Mouse (Mus musculus): ENCODE measurements around the gene Lrp5. TPM values are rescaled to one million over a fixed set of nuclear protein-coding genes. Genes with fewer than 3 reads are reported as not detected.

The Lrp5 gene
- polyA plus RNA-seq, 1 experiment from 2014 or later, result 2.6 TPM

DNA sequence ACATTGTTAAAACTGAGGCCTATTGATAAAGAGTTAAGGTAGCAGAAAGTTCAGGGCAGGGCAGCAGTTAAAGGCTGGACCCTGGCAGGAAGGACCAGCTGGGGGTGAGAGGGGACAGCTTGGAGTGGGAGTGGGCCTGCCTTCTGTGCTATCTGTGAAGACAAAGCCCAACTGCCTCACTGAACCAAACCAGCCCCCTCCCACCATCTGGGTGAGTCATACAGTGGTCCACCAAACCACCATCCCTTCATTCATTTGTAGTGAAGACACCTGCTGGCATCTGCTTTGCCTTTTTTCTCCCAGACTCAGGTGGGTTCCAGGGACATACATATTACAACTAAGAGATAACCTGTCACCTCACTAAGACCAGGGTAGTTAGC, 108.5 kb downstream of the Lrp5 start:
- no peak for DNase-seq (ENCODE audit: low spot score)
- H3K36me3 ChIP-seq (ENCODE audit: control insufficient read depth, insufficient read depth, low read length), result no peaks in the 10 kb centered on the region
- no peak overlapping the region for H3K9ac ChIP-seq (ENCODE audit: low read length)
- H3K9me3 ChIP-seq (ENCODE audit: control insufficient read depth, low read length), result no peaks in the 10 kb centered on the region
- no peak for ATAC-seq (ENCODE audit: low FRiP score, low TSS enrichment)
- no peak overlapping the region for H3K4me2 ChIP-seq (replicated peaks; ENCODE audit: low read depth)
- no peak overlapping the region for H3K4me3 ChIP-seq (ENCODE audit: low read depth, low read length)
- TF ChIP-seq CTCF (IDR thresholded peaks at IDR 0.05; ENCODE audit: low read depth), result no peak
- no peak for TF ChIP-seq EP300 (optimal IDR thresholded peaks at IDR 0.05)
- no peaks in the 10 kb centered on the region for H3K4me1 ChIP-seq (replicated peaks; ENCODE audit: control insufficient read depth, insufficient read depth)
- H3K27ac ChIP-seq (replicated peaks), result no peak overlapping the region
- no peaks in the 10 kb centered on the region for H3K27me3 ChIP-seq (ENCODE audit: control insufficient read depth, insufficient read depth, low read length)

DNA sequence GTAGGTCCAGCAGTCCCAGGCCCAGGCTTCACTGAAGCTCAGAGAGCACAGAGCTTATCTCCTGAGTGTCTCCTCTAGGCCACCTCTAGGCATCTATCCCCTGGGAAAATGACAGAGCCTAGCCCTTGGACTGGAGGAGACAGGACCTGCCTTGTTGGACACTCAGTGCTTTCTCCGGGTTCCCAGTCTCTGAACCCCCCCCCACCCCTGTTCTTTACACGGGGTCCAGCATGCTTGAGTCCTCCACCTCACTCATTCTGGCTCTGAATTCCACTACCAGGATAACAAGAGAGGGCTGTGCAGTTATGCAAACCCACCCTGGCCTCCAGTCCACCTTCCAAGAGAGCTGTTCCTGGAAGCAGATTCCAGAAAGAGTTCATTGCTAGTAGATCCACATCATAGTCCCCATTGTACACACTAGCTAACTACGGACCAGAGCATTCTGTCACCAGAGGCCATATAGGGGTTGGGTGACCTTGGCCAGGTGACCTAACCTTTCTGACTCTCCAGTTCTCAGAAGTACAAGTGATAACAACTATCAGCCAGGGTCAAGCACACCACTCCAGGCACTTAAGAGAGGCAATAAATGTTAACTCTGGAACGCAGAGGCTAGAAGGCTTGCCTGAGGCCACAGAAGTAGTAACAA, 109.0 kb downstream of the Lrp5 start:
- TF ChIP-seq CTCF (IDR thresholded peaks at IDR 0.05; ENCODE audit: low read depth) (no peak), EP300 (optimal IDR thresholded peaks at IDR 0.05) (no peak)
- Histone ChIP-seq H3K4me1 (replicated peaks; ENCODE audit: control insufficient read depth, insufficient read depth) (no peaks in the 10 kb centered on the region), H3K9me3 (ENCODE audit: control insufficient read depth, low read length) (no peaks in the 10 kb centered on the region), H3K4me2 (replicated peaks; ENCODE audit: low read depth) (no peak overlapping the region), H3K9ac (ENCODE audit: low read length) (no peak overlapping the region), H3K27ac (replicated peaks) (no peak overlapping the region; the same call in 1 of the 2 replicates), H3K4me3 (ENCODE audit: low read depth, low read length) (no peak overlapping the region), H3K27me3 (ENCODE audit: control insufficient read depth, insufficient read depth, low read length) (no peaks in the 10 kb centered on the region), H3K36me3 (ENCODE audit: control insufficient read depth, insufficient read depth, low read length) (no peaks in the 10 kb centered on the region)
- ATAC-seq (ENCODE audit: low FRiP score, low TSS enrichment) (no peak), DNase-seq (ENCODE audit: low spot score) (no peak)
- 72% methylated on average over 4 of the region's 4 CpGs for WGBS

DNA sequence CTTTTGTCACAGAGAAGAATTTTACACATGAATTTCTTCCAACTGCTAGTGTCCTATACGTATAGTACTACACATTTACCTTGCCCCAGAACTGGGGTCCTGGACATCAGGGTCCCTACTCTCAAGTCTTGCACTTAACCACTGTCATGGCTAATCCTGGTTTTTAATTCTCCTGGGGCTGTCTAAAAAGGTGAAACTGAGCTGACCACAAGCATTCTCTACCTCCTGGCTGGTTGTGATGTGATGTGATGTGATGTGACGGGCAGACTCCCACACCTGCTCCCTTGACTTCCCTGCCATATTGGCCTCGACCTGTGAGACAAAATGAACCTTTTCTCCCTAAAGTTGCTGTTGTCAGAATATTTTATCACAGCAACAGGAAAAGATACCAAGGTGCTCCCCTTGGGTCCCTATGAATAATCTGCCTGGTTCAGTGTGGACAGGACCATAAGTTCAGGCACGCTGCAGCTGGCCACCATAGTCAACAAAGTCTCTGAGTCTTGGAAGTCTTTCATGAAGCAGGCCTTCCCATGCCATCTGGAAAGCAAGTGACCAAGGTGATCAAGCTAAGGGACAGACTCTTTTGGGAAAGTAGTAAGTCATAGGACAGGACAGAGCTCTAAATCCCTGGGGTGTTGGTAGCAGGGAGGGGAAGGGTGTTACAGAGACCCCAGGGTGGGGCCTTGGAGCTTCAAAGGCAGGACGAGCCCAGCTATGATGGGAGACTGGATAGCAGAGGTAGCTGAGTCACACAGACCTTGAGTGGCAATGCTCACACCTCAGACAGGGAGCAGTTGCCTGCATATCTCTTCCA, 109.7 kb downstream of the Lrp5 start:
- Histone ChIP-seq H3K36me3 (ENCODE audit: control insufficient read depth, insufficient read depth, low read length) (no peaks in the 10 kb centered on the region), H3K4me2 (replicated peaks; ENCODE audit: low read depth) (peak overlapping the region; percentile 45), H3K9me3 (ENCODE audit: control insufficient read depth, low read length) (no peaks in the 10 kb centered on the region), H3K27me3 (ENCODE audit: control insufficient read depth, insufficient read depth, low read length) (no peaks in the 10 kb centered on the region), H3K27ac (replicated peaks) (peak overlapping the region; percentile 96; the same call in 1 of the 2 replicates), H3K9ac (ENCODE audit: low read length) (no peak overlapping the region), H3K4me3 (ENCODE audit: low read depth, low read length) (peak overlapping the region; percentile 8; the same call in 1 of the 2 replicates), H3K4me1 (replicated peaks; ENCODE audit: control insufficient read depth, insufficient read depth) (no peaks in the 10 kb centered on the region)
- WGBS, result 64% methylated on average over 5 of the region's 5 CpGs
- ATAC-seq (ENCODE audit: low FRiP score, low TSS enrichment), result no peak
- DNase-seq (ENCODE audit: low spot score), result no peak
- TF ChIP-seq CTCF (IDR thresholded peaks at IDR 0.05; ENCODE audit: low read depth), result no peak
- no peak for TF ChIP-seq EP300 (optimal IDR thresholded peaks at IDR 0.05)

DNA sequence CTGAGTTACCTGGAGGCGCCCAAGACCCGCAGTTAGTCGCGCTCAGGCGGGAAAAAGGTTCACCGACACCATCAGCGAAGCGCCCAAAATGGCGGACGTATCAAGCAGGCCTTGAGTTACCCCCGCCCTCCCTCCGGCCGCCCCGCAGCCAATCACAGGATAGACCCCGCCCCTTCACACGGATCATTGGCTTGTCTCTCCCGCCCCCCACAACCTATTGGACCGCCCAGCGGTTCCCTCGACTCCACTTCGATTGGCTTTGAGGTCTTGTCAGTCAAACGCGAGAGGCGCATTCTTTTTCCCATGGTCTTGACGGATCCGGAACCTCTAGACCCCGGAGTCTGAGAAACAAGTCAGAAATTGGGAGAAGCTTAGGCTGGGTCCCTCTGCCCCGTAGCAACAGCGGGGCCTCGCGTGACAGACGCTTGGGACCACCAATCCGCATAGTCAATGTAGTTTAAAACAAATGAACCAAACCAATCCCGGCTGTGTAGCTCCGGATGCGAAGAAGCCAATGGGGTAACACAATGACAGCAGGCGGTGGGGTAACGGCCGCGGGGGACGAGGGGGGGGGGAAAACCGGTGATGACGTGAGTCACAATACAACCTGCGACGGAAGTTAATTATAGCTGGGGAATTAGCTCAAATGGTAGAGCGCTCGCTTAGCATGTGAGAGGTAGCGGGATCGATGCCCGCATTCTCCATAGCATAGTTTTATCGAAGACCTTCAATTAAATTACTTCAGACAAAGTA, 110.6 kb downstream of the Lrp5 start, which contains the start of gene Ppp6r3:
Gene Ppp6r3 (minus strand): TSS at position 118 of the 753 bp plus-strand sequence.
- TF ChIP-seq EP300 (optimal IDR thresholded peaks at IDR 0.05), result no peak
- TF ChIP-seq CTCF (IDR thresholded peaks at IDR 0.05; ENCODE audit: low read depth), result 0 out of 2 replicates have a peak, but pooled peaks have one; percentile 4
- H3K4me2 ChIP-seq (replicated peaks; ENCODE audit: low read depth), result peak within 1 kb of the TSS; percentile 81
- ATAC-seq (ENCODE audit: low FRiP score, low TSS enrichment) (peak; percentile 97), DNase-seq (ENCODE audit: low spot score) (peak; percentile 99)
- H3K27me3 ChIP-seq (ENCODE audit: control insufficient read depth, insufficient read depth, low read length), result no peaks in the 10 kb centered on the region
- H3K9me3 ChIP-seq (ENCODE audit: control insufficient read depth, low read length), result no peaks in the 10 kb centered on the region
- 1% methylated on average over 48 of the region's 51 CpGs for WGBS
- peak within 1 kb of the TSS; percentile 94 for H3K4me3 ChIP-seq (ENCODE audit: low read depth, low read length)
- H3K9ac ChIP-seq (ENCODE audit: low read length), result peak within 1 kb of the TSS; percentile 94
- peak within 1 kb of the TSS; percentile 96 for H3K27ac ChIP-seq (replicated peaks)
- no peaks in the 10 kb centered on the region for H3K4me1 ChIP-seq (replicated peaks; ENCODE audit: control insufficient read depth, insufficient read depth)
- no peaks in the 10 kb centered on the region for H3K36me3 ChIP-seq (ENCODE audit: control insufficient read depth, insufficient read depth, low read length)

DNA sequence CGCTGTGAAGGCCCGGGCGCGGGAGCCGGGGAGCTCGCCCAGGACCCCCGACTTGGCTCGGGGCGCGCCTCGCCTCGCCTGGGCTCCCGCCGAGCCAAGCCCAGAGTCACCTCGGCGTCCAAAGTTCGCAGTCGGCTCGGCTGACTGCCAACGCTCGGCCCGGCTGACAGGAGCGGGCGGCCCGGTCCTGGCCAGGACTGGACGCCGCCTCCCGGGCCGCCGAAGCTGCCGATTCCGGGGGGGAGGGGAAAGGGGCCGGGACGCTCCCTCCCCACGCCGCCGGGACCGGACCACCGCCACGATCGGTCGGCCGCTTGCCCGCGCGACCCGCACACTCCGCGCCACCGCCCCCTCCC, 111.1 kb downstream of the Lrp5 start:
- DNase-seq (ENCODE audit: low spot score) (peak; percentile 89), ATAC-seq (ENCODE audit: low FRiP score, low TSS enrichment) (peak; percentile 63)
- no peaks in the 10 kb centered on the region for H3K9me3 ChIP-seq (ENCODE audit: control insufficient read depth, low read length)
- H3K4me3 ChIP-seq (ENCODE audit: low read depth, low read length), result peak overlapping the region; percentile 94
- peak overlapping the region; percentile 81 for H3K4me2 ChIP-seq (replicated peaks; ENCODE audit: low read depth)
- TF ChIP-seq CTCF (IDR thresholded peaks at IDR 0.05; ENCODE audit: low read depth) (no peak), EP300 (optimal IDR thresholded peaks at IDR 0.05) (no peak)
- H3K36me3 ChIP-seq (ENCODE audit: control insufficient read depth, insufficient read depth, low read length), result no peaks in the 10 kb centered on the region
- H3K27ac ChIP-seq (replicated peaks), result peak overlapping the region; percentile 96
- H3K9ac ChIP-seq (ENCODE audit: low read length), result peak overlapping the region; percentile 94
- WGBS, result 1% methylated on average over 43 of the region's 50 CpGs
- H3K4me1 ChIP-seq (replicated peaks; ENCODE audit: control insufficient read depth, insufficient read depth), result no peaks in the 10 kb centered on the region
- H3K27me3 ChIP-seq (ENCODE audit: control insufficient read depth, insufficient read depth, low read length), result no peaks in the 10 kb centered on the region
